Mouse (Mus musculus) sigmoid colon, adult 10 weeks (tissue): ENCODE data around the gene Upk2. TPM values are rescaled to one million over a fixed set of nuclear protein-coding genes. Genes with fewer than 3 reads are reported as not detected.

Experiments
- polyA plus RNA-seq: library from polyadenylated mRNA; stranded (reverse); fragments of 350-450 nt; fragmentation: Illumina TruSeq; extraction: RNeasy Lipid Tissue Mini Kit (QIAGEN cat#74804); gene quantifications from one replicate; pipeline ENCODE4 v1.2.3, GENCODE M21; 2014; ENCODE audit warnings: low read depth, low replicate concordance

Upk2 gene
- polyA plus RNA-seq, result not detected

GRCm38 (mm10) chr9:44454891-44455220, at the start of gene Upk2:
Upk2 (minus strand) TSS chr9:44454976.

GRCm38 (mm10) chr9:44482552-44482951, 27.8 kb upstream of the Upk2 start, which contains the start of gene Bcl9l:
Bcl9l (plus strand) TSS chr9:44482825.

GRCm38 (mm10) chr9:44440961-44441360, 13.8 kb downstream of the Upk2 start, which contains the start of gene Foxr1:
Foxr1 (minus strand) TSS chr9:44441136.

GRCm38 (mm10) chr9:44418519-44419385, 36.0 kb downstream of the Upk2 start, which contains the start of gene Ccdc84:
Ccdc84 (minus strand) TSS chr9:44418569.

GRCm38 (mm10) chr9:44406906-44407751, 47.6 kb downstream of the Upk2 start, which contains the start of the genes Rps25 and Trappc4:
Rps25 (plus strand) TSS chr9:44407139.
Trappc4 (minus strand) TSS chr9:44407600.

Other genes starting within 250 kb of the Upk2 start
- 83.6 TPM for gene Cbl, start 220.9 kb downstream of the Upk2 start, polyA plus RNA-seq
- not detected for gene Ccdc153, start 214.3 kb downstream of the Upk2 start, polyA plus RNA-seq
- gene Pdzd3, start 203.5 kb downstream of the Upk2 start, polyA plus RNA-seq, result 1.5 TPM
- gene Nlrx1, start 186.4 kb downstream of the Upk2 start, polyA plus RNA-seq, result 0.38 TPM
- gene Abcg4, start 166.4 kb downstream of the Upk2 start, polyA plus RNA-seq, result not detected
- gene Hinfp, start 149.3 kb downstream of the Upk2 start, polyA plus RNA-seq, result 20.5 TPM
- 3.2 TPM for gene C2cd2l, start 134.7 kb downstream of the Upk2 start, polyA plus RNA-seq
- 16.5 TPM for gene Dpagt1, start 129.0 kb downstream of the Upk2 start, polyA plus RNA-seq
- gene H2afx, start 120.3 kb downstream of the Upk2 start, polyA plus RNA-seq, result 3.4 TPM
- 23.3 TPM for gene Hmbs, start 110.7 kb downstream of the Upk2 start, polyA plus RNA-seq
- 9.8 TPM for gene Vps11, start 93.3 kb downstream of the Upk2 start, polyA plus RNA-seq
- 7.7 TPM for gene Hyou1, start 75.5 kb downstream of the Upk2 start, polyA plus RNA-seq
- gene Slc37a4, start 58.1 kb downstream of the Upk2 start, polyA plus RNA-seq, result 7.1 TPM
- 828 TPM for gene Rps25, start 47.8 kb downstream of the Upk2 start, polyA plus RNA-seq
- gene Trappc4, start 47.4 kb downstream of the Upk2 start, polyA plus RNA-seq, result 45.4 TPM
- gene Ccdc84, start 36.4 kb downstream of the Upk2 start, polyA plus RNA-seq, result 24.0 TPM
- gene Foxr1, start 13.8 kb downstream of the Upk2 start, polyA plus RNA-seq, result not detected
- 0.82 TPM for gene Bcl9l, start 27.8 kb upstream of the Upk2 start, polyA plus RNA-seq
- 1.6 TPM for gene Cxcr5, start 106.9 kb upstream of the Upk2 start, polyA plus RNA-seq
- 251 TPM for gene Ddx6, start 149.9 kb upstream of the Upk2 start, polyA plus RNA-seq
- gene Treh, start 218.3 kb upstream of the Upk2 start, polyA plus RNA-seq, result not detected